Mouse (Mus musculus): ENCODE results near the gene Atf6b.

- TF ChIP-seq CTCF (IDR thresholded peaks at IDR 0.05; ENCODE audit: control insufficient read depth, insufficient read depth, insufficient read length) (no peak), MYOD1 (IDR thresholded peaks at IDR 0.05; ENCODE audit: control insufficient read depth, insufficient read length, low read depth) (no peak), USF1 (IDR thresholded peaks at IDR 0.05; ENCODE audit: low read depth) (no peak)
Observed at GRCm38 (mm10) chr17:34683179-34683578, 36.2 kb downstream of the Atf6b start.
